Mouse (Mus musculus): ENCODE measurements at regions not wholly inside any gene's neighbourhood (a gene's known extent, or its start where the extent isn't known, plus 50 kb on each side); places are given as distances from the start of the nearest gene placed in this dataset.

DNA sequence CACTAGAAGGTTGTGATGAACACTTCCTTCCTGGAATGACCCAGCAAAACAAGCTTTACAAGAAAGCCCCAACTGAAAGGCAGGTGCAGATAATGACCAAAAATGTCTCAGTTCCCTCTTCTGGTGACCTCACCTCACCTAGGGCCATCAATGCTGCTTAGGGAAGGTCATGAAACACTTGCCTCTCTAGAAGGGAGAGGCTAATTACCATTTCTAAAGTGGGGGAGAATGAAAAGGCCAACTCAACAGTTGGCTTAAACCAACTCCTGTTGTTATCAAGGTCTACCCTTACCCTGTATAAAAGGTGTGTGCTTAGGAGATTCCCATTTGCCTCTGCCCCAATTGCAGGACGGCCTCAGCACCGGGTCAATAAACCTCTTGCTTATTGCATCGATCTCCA is 1156.7 kb downstream of the Mrps31 start:
- Histone ChIP-seq H3K9ac (replicated peaks; ENCODE audit: low read depth, low read length) (no peak overlapping the region), H3K27ac (ENCODE audit: low read depth) (no peak overlapping the region), H3K9me3 (replicated peaks; ENCODE audit: control insufficient read depth, low read length) (no peaks in the 10 kb centered on the region), H3K4me3 (ENCODE audit: low read depth, low read length) (no peak overlapping the region), H3K36me3 (replicated peaks; ENCODE audit: control insufficient read depth, insufficient read depth, low read length) (no peaks in the 10 kb centered on the region), H3K4me1 (ENCODE audit: control insufficient read depth, insufficient read depth) (no peaks in the 10 kb centered on the region), H3K4me2 (ENCODE audit: low read depth, low read length) (no peak overlapping the region), H3K27me3 (ENCODE audit: control insufficient read depth, insufficient read depth, low read length) (no peaks in the 10 kb centered on the region)
- WGBS, result 83% methylated on average over 3 of the region's 3 CpGs
- ATAC-seq (ENCODE audit: insufficient read depth, low read depth), result no peak
- DNase-seq (ENCODE audit: low spot score), result no peak
- TF ChIP-seq CTCF (IDR thresholded peaks at IDR 0.05; ENCODE audit: low read depth) (no peak), EP300 (IDR thresholded peaks at IDR 0.05; ENCODE audit: low read depth) (no peak)

GRCm38 (mm10) chr8:23571338-23571737 is 1154.3 kb downstream of the Adam3 start:
- no peaks in the 10 kb centered on the region for H3K4me1 ChIP-seq (ENCODE audit: control insufficient read depth, insufficient read depth)
- no peak for TF ChIP-seq EP300 (IDR thresholded peaks at IDR 0.05; ENCODE audit: low read depth)
- no peak for TF ChIP-seq CTCF (IDR thresholded peaks at IDR 0.05; ENCODE audit: low read depth)

GRCm38 (mm10) chr8:23580106-23580505 is 1145.5 kb downstream of the Adam3 start:
- Histone ChIP-seq H3K4me3 (ENCODE audit: low read depth, low read length) (no peak overlapping the region), H3K9ac (replicated peaks; ENCODE audit: low read depth, low read length) (no peak overlapping the region), H3K9me3 (replicated peaks; ENCODE audit: control insufficient read depth, low read length) (no peaks in the 10 kb centered on the region), H3K36me3 (replicated peaks; ENCODE audit: control insufficient read depth, insufficient read depth, low read length) (no peaks in the 10 kb centered on the region), H3K27me3 (ENCODE audit: control insufficient read depth, insufficient read depth, low read length) (no peaks in the 10 kb centered on the region), H3K4me1 (ENCODE audit: control insufficient read depth, insufficient read depth) (no peaks in the 10 kb centered on the region), H3K4me2 (ENCODE audit: low read depth, low read length) (no peak overlapping the region), H3K27ac (ENCODE audit: low read depth) (no peak overlapping the region)
- 87% methylated on average over 4 of the region's 4 CpGs for WGBS
- DNase-seq (ENCODE audit: low spot score) (no peak), ATAC-seq (ENCODE audit: insufficient read depth, low read depth) (no peak)
- TF ChIP-seq EP300 (IDR thresholded peaks at IDR 0.05; ENCODE audit: low read depth) (no peak), CTCF (IDR thresholded peaks at IDR 0.05; ENCODE audit: low read depth) (no peak)

More at GRCm38 (mm10) chr8:23571338-23571737, 1154.3 kb downstream of the Adam3 start:
- WGBS, result 78% methylated on average over 1 of the region's 1 CpGs
- no peak overlapping the region for H3K9ac ChIP-seq (replicated peaks; ENCODE audit: low read depth, low read length)
- ATAC-seq (ENCODE audit: insufficient read depth, low read depth), result no peak
- no peaks in the 10 kb centered on the region for H3K36me3 ChIP-seq (replicated peaks; ENCODE audit: control insufficient read depth, insufficient read depth, low read length)
- H3K9me3 ChIP-seq (replicated peaks; ENCODE audit: control insufficient read depth, low read length), result no peaks in the 10 kb centered on the region
- no peak for DNase-seq (ENCODE audit: low spot score)
- H3K4me2 ChIP-seq (ENCODE audit: low read depth, low read length), result no peak overlapping the region
- no peak overlapping the region for H3K4me3 ChIP-seq (ENCODE audit: low read depth, low read length)
- no peaks in the 10 kb centered on the region for H3K27me3 ChIP-seq (ENCODE audit: control insufficient read depth, insufficient read depth, low read length)
- no peak overlapping the region for H3K27ac ChIP-seq (ENCODE audit: low read depth)

DNA sequence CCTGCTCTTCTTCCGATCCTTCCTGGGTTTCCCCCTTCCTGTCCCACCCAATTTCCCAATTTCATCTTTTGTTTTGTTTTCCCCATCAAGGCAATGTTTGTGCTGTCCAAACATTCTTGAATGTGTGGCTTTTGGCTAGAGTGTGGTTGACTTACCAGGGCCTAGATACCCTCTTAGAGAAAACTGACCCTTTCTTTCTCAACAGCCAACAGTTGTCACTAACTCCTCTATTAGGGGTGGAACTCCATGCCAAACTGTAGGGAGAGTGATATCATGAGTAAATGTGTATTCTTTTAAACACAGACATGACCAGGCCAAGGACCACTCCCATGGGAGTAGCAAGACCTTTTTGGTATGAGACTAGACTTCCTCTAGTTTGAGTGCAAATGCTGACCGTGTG is 1145.0 kb downstream of the Adam3 start:
- H3K36me3 ChIP-seq (replicated peaks; ENCODE audit: control insufficient read depth, insufficient read depth, low read length), result no peaks in the 10 kb centered on the region
- DNase-seq (ENCODE audit: low spot score) (no peak), ATAC-seq (ENCODE audit: insufficient read depth, low read depth) (no peak)
- no peak overlapping the region for H3K9ac ChIP-seq (replicated peaks; ENCODE audit: low read depth, low read length)
- H3K9me3 ChIP-seq (replicated peaks; ENCODE audit: control insufficient read depth, low read length), result no peaks in the 10 kb centered on the region
- H3K27ac ChIP-seq (ENCODE audit: low read depth), result no peak overlapping the region
- no peaks in the 10 kb centered on the region for H3K27me3 ChIP-seq (ENCODE audit: control insufficient read depth, insufficient read depth, low read length)
- WGBS, result 72% methylated on average over 2 of the region's 2 CpGs
- TF ChIP-seq CTCF (IDR thresholded peaks at IDR 0.05; ENCODE audit: low read depth) (no peak), EP300 (IDR thresholded peaks at IDR 0.05; ENCODE audit: low read depth) (no peak)
- no peak overlapping the region for H3K4me3 ChIP-seq (ENCODE audit: low read depth, low read length)
- H3K4me2 ChIP-seq (ENCODE audit: low read depth, low read length), result no peak overlapping the region
- H3K4me1 ChIP-seq (ENCODE audit: control insufficient read depth, insufficient read depth), result no peaks in the 10 kb centered on the region

All from heart, postnatal 0 days (tissue).